In genomic region chr4:53307121-53307520, GRCm38 (mm10) we compare ENCODE assay signal across 16 mouse cellular contexts.
"Had no signal": no experiment of that assay in that cellular context is flagged by ENCODE, and none has a peak within 500 bp of the region (broad histone marks: within the 10 kb centered on the region; RNA-seq: fewer than 3 reads in every experiment).

No protein-coding gene starts in this region.

- H3K27me3 ChIP-seq: limb, embryonic 13.5 days; midbrain, embryonic 13.5 days; neural tube, embryonic 12.5 days had no signal

- DNase-seq: kidney, adult 11 months; kidney, adult 9 months; kidney, postnatal 4 days; left cerebral cortex, postnatal 4 days; lung, adult 18-20 months; lung, postnatal 10 days; retina, postnatal 1 day; right cerebral cortex, postnatal 4 days; spleen, adult 18-20 months; thymus, adult 2 months; thymus, postnatal 25 days had no signal

- H3K4me2 ChIP-seq: limb, embryonic 13.5 days; midbrain, embryonic 13.5 days; neural tube, embryonic 12.5 days had no signal

- H3K4me1 ChIP-seq: midbrain, embryonic 13.5 days had no signal

- H3K4me3 ChIP-seq: limb, embryonic 13.5 days; midbrain, embryonic 13.5 days; neural tube, embryonic 12.5 days had no signal

- H3K9me3 ChIP-seq: limb, embryonic 13.5 days; midbrain, embryonic 13.5 days; neural tube, embryonic 12.5 days had no signal

- H3K9ac ChIP-seq: limb, embryonic 13.5 days; liver, embryonic 14.5 days; midbrain, embryonic 13.5 days; neural tube, embryonic 12.5 days had no signal

- H3K27ac ChIP-seq: kidney, postnatal 0 days; limb, embryonic 13.5 days; liver, embryonic 14.5 days; midbrain, embryonic 13.5 days; neural tube, embryonic 12.5 days had no signal

- ATAC-seq: midbrain, embryonic 13.5 days had no signal

- H3K36me3 ChIP-seq: limb, embryonic 13.5 days; midbrain, embryonic 13.5 days; neural tube, embryonic 12.5 days had no signal
